Mouse (Mus musculus) heart, embryonic 11.5 days (tissue): Measurements from ENCODE around the gene Taok3. TPM values are rescaled to one million over a fixed set of nuclear protein-coding genes. Genes with fewer than 3 reads are reported as not detected.

Experiments used
- ATAC-seq: fragments of 200-750 bp; cut with Nextera tagmentation; replicated peaks from 2 replicates; pipeline ENCODE4 v1.8.0; 2017; ENCODE audit warnings: moderate library complexity; ENCODE audit not compliant: insufficient number of reproducible peaks, low FRiP score, low TSS enrichment
- H3K27ac ChIP-seq: fragments of 300-500 bp; sonication (generic); 2 replicates; pipeline ENCODE4 v1.5.1; 2014; ENCODE audit warnings: mild to moderate bottlenecking, low read depth, low read length
- H3K27me3 ChIP-seq: fragments of 300-500 bp; sonication (generic); 2 replicates; pipeline ENCODE4 v1.6.1; 2014; ENCODE audit warnings: mild to moderate bottlenecking, low read length, mixed read lengths; ENCODE audit not compliant: control insufficient read depth, insufficient read depth
- H3K36me3 ChIP-seq: fragments of 300-500 bp; sonication (generic); 2 replicates; pipeline ENCODE4 v1.6.1; 2014; ENCODE audit warnings: mild to moderate bottlenecking, low read length, moderate library complexity, mixed read lengths; ENCODE audit not compliant: control insufficient read depth, insufficient read depth
- H3K4me1 ChIP-seq: fragments of 300-500 bp; sonication (generic); 2 replicates; pipeline ENCODE4 v1.6.1; 2014; ENCODE audit warnings: low read length; ENCODE audit not compliant: control insufficient read depth, insufficient read depth
- H3K4me2 ChIP-seq: fragments of 300-500 bp; sonication (generic); 2 replicates; pipeline ENCODE4 v1.6.1; 2014; ENCODE audit warnings: mild to moderate bottlenecking, moderate library complexity
- H3K4me3 ChIP-seq: fragments of 300-500 bp; sonication (generic); 2 replicates; pipeline ENCODE4 v1.5.1; 2014; ENCODE audit warnings: low read depth, low read length
- H3K9ac ChIP-seq: fragments of 300-500 bp; sonication (generic); 2 replicates; pipeline ENCODE4 v1.6.1; 2014; ENCODE audit warnings: mild to moderate bottlenecking, low read depth, low read length, moderate library complexity
- H3K9me3 ChIP-seq: fragments of 300-500 bp; sonication (generic); replicated peaks from 2 replicates; pipeline ENCODE4 v1.6.1; 2016; ENCODE audit warnings: low read length; ENCODE audit not compliant: control insufficient read depth
- WGBS: fragments of 180-500 bp; shearing (Covaris S2); extraction: QIAGEN DNeasy Blood & Tissue Kit; methylation state at CpG from one replicate; pipeline ENCODE4 v1.1.7; 2014; ENCODE audit not compliant: insufficient replicate concordance; 5-methylcytosine and 5-hydroxymethylcytosine counted together
- polyA plus RNA-seq: library from polyadenylated mRNA; unstranded; fragments of >200 nt; fragmentation: Nextera tagmentation; extraction: Ambion mirVana; gene quantifications from 2 replicates; pipeline ENCODE4 v1.2.1, GENCODE M21; 2014

Gene Taok3
- polyA plus RNA-seq, 1 experiment from 2014 or later, result 13.8 TPM

DNA sequence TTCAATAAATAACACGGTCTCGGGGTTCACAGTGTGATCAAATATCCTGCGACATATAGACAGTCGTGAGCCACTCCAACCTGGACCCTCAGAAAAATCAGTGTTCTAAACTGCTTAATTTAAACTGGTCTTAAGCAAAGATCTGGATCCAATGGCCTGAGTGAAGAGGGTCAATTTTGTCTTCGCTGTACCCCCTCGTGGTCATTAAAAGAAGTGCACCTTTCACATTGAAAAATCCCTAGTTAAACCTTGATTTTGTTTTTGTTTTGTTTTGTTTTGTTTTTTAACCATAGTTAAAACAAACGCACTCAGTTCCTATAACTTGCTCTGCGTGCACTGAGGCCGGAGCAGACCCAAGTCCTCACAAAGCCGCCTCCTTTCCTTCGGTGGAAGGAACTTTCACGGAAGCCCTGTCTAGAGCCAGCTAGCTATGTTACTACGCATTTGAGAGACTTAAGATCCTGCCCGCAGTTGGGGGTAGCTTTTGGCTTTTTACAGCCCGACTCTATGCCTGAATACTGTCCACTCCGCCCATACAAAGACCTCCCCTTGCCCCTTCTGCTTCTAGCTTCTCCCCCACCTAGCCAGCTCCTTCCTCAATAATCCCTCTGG, 5.2 kb upstream of the Taok3 start:
- H3K36me3 ChIP-seq, result peaks cover 3% of the 10 kb centered on the region; the same call in 1 of the 2 replicates
- peak overlapping the region; percentile 88 for H3K9ac ChIP-seq
- H3K4me2 ChIP-seq, result peak overlapping the region; percentile 79
- ATAC-seq, result no peak
- peak overlapping the region; percentile 82; the same call in 1 of the 2 replicates for H3K27ac ChIP-seq
- WGBS, result 4% methylated on average over 16 of the region's 16 CpGs
- no peaks in the 10 kb centered on the region for H3K27me3 ChIP-seq
- H3K4me3 ChIP-seq, result peak overlapping the region; percentile 95
- H3K4me1 ChIP-seq, result no peaks in the 10 kb centered on the region; the same call in 1 of the 2 replicates
- no peaks in the 10 kb centered on the region for H3K9me3 ChIP-seq

GRCm38 (mm10) chr5:117115193-117115767, 4.6 kb upstream of the Taok3 start:
- Histone ChIP-seq H3K9me3 (no peaks in the 10 kb centered on the region), H3K9ac (peak overlapping the region; percentile 88), H3K27ac (peak overlapping the region; percentile 82), H3K4me1 (no peaks in the 10 kb centered on the region; the same call in 1 of the 2 replicates), H3K36me3 (peaks cover 3% of the 10 kb centered on the region; the same call in 1 of the 2 replicates), H3K27me3 (no peaks in the 10 kb centered on the region), H3K4me2 (peak overlapping the region; percentile 79), H3K4me3 (peak overlapping the region; percentile 95)
- WGBS, result under 1% methylated on average over 29 of the region's 43 CpGs
- peak; percentile 16; the same call in 1 of the 2 replicates for ATAC-seq

GRCm38 (mm10) chr5:117115836-117116366, 4.0 kb upstream of the Taok3 start, which contains the start of gene Suds3:
Gene Suds3, minus strand, starts transcription at chr5:117116113.
- H3K9me3 ChIP-seq, result no peaks in the 10 kb centered on the region
- WGBS, result under 1% methylated on average over 46 of the region's 59 CpGs
- no peaks in the 10 kb centered on the region for H3K27me3 ChIP-seq
- peak within 1 kb of the TSS; percentile 88 for H3K9ac ChIP-seq
- peaks cover 3% of the 10 kb centered on the region; the same call in 1 of the 2 replicates for H3K36me3 ChIP-seq
- peak within 1 kb of the TSS; percentile 95 for H3K4me3 ChIP-seq
- ATAC-seq, result peak; percentile 74
- peak within 1 kb of the TSS; percentile 79 for H3K4me2 ChIP-seq
- H3K4me1 ChIP-seq, result no peaks in the 10 kb centered on the region; the same call in 1 of the 2 replicates
- H3K27ac ChIP-seq, result peak within 1 kb of the TSS; percentile 82

DNA sequence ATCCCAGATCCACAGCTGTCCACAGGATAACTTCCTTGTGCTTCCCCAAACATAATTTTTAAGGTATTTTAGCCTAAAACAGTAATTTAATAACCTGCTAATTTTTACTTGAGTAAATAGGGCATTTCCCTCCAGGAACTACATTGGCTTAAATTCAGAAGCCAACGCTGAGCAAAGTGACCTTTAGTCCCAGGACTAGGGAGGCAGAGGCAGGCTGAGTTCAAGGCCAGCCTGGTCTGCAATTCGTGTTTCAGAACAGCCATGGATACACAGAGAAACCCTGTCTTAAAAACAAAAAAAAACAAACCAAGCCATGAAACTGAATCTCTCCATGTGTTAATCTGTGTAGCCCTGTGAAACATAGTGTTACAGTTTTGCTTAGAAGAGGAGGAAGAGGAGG, 3.3 kb upstream of the Taok3 start:
- no peak overlapping the region for H3K4me3 ChIP-seq
- no peak for ATAC-seq
- WGBS, result 67% methylated on average over 2 of the region's 2 CpGs
- H3K9ac ChIP-seq, result no peak overlapping the region
- no peaks in the 10 kb centered on the region for H3K9me3 ChIP-seq
- H3K4me1 ChIP-seq, result peaks cover 4% of the 10 kb centered on the region
- no peak overlapping the region for H3K27ac ChIP-seq
- H3K4me2 ChIP-seq, result no peak overlapping the region
- peaks cover 3% of the 10 kb centered on the region; the same call in 1 of the 2 replicates for H3K36me3 ChIP-seq
- H3K27me3 ChIP-seq, result no peaks in the 10 kb centered on the region

DNA sequence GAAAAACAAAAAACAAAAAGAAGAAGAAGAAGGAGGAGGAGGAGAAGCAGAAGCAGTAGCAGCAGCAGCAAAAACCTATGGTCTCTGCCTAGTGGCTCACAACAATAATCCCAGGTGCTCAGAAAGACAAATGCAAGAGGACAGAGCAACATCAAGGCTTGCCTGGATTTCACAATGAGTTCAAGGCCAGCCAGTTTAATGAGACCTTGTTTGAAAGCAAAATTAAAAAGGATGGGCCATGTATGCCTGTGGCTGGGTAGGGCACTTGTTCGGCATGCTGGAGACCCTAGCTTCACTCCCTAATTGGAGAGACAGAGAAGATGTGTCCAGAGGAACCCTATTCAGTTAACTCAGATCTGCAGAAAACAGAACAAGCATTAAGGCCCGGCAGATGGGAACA, 2.7 kb upstream of the Taok3 start:
- no peak for ATAC-seq
- no peaks in the 10 kb centered on the region for H3K27me3 ChIP-seq
- no peak overlapping the region for H3K4me2 ChIP-seq
- H3K4me3 ChIP-seq, result no peak overlapping the region
- no peaks in the 10 kb centered on the region for H3K9me3 ChIP-seq
- WGBS, result 86% methylated on average over 2 of the region's 2 CpGs
- H3K36me3 ChIP-seq, result no peaks in the 10 kb centered on the region; the same call in 1 of the 2 replicates
- no peak overlapping the region for H3K9ac ChIP-seq
- H3K4me1 ChIP-seq, result peaks cover 4% of the 10 kb centered on the region
- H3K27ac ChIP-seq, result no peak overlapping the region

GRCm38 (mm10) chr5:117117716-117118115, 2.2 kb upstream of the Taok3 start:
- Histone ChIP-seq H3K4me3 (no peak overlapping the region), H3K9ac (no peak overlapping the region), H3K4me1 (peaks cover 4% of the 10 kb centered on the region), H3K36me3 (no peaks in the 10 kb centered on the region; the same call in 1 of the 2 replicates), H3K27me3 (no peaks in the 10 kb centered on the region), H3K9me3 (no peaks in the 10 kb centered on the region), H3K27ac (no peak overlapping the region), H3K4me2 (no peak overlapping the region)
- ATAC-seq, result no peak
- 67% methylated on average over 7 of the region's 7 CpGs for WGBS

DNA sequence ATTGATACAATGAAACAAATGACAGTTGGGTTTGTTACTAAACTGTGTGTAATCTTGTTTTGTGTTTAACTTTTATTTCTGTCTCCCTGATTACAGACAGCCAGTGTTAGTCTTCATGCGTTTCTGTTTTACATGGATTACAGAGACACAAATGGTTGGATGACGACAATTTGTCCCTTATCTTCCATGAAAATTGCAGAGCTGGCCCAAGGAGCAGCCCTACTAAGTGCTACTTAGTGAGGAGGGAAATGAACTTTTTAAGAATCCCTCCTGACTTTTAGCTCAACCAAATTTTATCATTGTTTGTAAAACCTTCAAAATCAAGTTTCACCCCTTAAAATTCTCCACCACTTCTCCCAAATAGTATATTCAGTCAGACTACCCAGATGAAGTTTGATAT, 1.7 kb upstream of the Taok3 start:
- no peak overlapping the region for H3K4me2 ChIP-seq
- peaks cover 4% of the 10 kb centered on the region for H3K4me1 ChIP-seq
- ATAC-seq, result no peak
- H3K4me3 ChIP-seq, result no peak overlapping the region
- no peaks in the 10 kb centered on the region for H3K27me3 ChIP-seq
- 72% methylated on average over 2 of the region's 2 CpGs for WGBS
- no peaks in the 10 kb centered on the region for H3K9me3 ChIP-seq
- no peak overlapping the region for H3K27ac ChIP-seq
- no peaks in the 10 kb centered on the region; the same call in 1 of the 2 replicates for H3K36me3 ChIP-seq
- H3K9ac ChIP-seq, result no peak overlapping the region

GRCm38 (mm10) chr5:117118850-117119249, 1.1 kb upstream of the Taok3 start:
- Histone ChIP-seq H3K9ac (no peak overlapping the region), H3K36me3 (no peaks in the 10 kb centered on the region), H3K4me2 (peak overlapping the region; percentile 98), H3K27ac (no peak overlapping the region), H3K9me3 (no peaks in the 10 kb centered on the region), H3K4me3 (peak overlapping the region; percentile 81), H3K4me1 (peaks cover 4% of the 10 kb centered on the region), H3K27me3 (no peaks in the 10 kb centered on the region)
- no peak for ATAC-seq
- 68% methylated on average over 8 of the region's 8 CpGs for WGBS
